Mouse (Mus musculus) hematopoietic stem cell, adult 5-6 weeks (primary cell): ENCODE measurements around the gene Aldh3a2. TPM values are rescaled to one million over a fixed set of nuclear protein-coding genes. Genes with fewer than 3 reads are reported as not detected.
A peak's percentile ranks its signal among the peaks of the same experiment; 100 is the strongest.

Experiments
- ATAC-seq, 2 experiments: fragments of 125-278 bp in 1 of 2; replicated peaks in 1 of 2; 2 replicates each; pipeline ENCODE4 v1.8.0; 2016 to 2017; ENCODE audit warnings: inconsistent platforms in 2 of 2, mild to moderate bottlenecking in 2 of 2, moderate number of reproducible peaks in 2 of 2, low read depth in 1 of 2, moderate TSS enrichment in 1 of 2; ENCODE audit not compliant: low FRiP score in 2 of 2, poor library complexity in 2 of 2, severe bottlenecking in 2 of 2, insufficient read depth in 1 of 2, low TSS enrichment in 1 of 2
- total RNA-seq: library from RNA; stranded (forward); fragments of 172-1452, 232-1000 nt; gene quantifications from 2 replicates; pipeline ENCODE4 v1.2.3, GENCODE M21; 2017

Aldh3a2 gene
- total RNA-seq, 1 experiment from 2014 or later: 42.3 TPM

DNA sequence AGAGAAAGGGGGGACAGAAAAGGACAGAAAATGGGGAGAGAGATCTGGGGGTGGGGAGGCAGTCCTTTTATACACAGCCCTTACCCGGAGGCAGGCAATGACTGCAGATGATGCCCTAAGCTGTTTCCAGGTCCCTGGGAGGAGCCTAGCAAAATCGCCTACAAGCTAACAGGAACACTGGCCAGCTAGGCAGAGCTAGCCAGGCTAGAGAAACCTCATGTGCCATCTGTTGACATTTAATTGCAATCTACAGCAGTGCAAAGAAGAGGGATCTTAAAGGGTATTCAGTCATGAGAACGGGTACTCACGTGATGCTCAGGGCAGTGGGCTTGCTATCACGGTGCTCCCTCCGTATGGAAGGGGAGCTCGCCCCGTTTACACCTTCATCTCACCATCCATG is 39.4 kb downstream of the Aldh3a2 start:
- no peak for ATAC-seq

DNA sequence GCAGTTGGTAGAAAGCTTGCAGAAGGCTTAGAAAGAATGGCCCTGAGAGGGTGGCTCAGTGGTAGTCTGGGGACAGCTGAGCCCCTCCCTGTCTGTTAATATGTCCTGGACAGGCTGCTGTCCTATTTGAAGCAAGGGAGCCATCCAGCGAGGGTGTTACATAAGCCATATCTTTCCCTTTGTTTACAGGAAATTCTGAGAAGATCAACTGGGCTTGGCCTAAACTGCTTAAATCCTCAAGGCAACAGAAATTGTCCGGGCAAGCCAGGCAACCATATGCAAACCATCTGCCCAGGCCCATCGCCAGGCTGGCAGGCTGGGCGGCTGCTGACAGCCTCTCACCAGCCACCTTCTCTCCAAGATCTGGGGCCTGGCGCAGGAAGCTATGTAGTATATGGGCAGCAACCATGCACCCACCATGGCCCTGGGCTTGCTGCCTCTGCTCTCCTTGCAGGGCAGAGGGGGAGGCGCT is 41.3 kb downstream of the Aldh3a2 start:
- no peak for ATAC-seq

GRCm38 (mm10) chr11:61225511-61225910 is 41.8 kb downstream of the Aldh3a2 start:
- no peak for ATAC-seq

- no peak for ATAC-seq
Observed at GRCm38 (mm10) chr11:61224907-61225306, 42.4 kb downstream of the Aldh3a2 start.

- ATAC-seq: no peak
Observed at GRCm38 (mm10) chr11:61224234-61224744, 43.0 kb downstream of the Aldh3a2 start.

GRCm38 (mm10) chr11:61222971-61223745 is 44.1 kb downstream of the Aldh3a2 start:
- no peak for ATAC-seq

GRCm38 (mm10) chr11:61222007-61222406 is 45.3 kb downstream of the Aldh3a2 start:
- no peak for ATAC-seq

GRCm38 (mm10) chr11:61220156-61220881 is 46.9 kb downstream of the Aldh3a2 start:
- ATAC-seq: no peak

GRCm38 (mm10) chr11:61215936-61216335 is 51.3 kb downstream of the Aldh3a2 start:
- no peak for ATAC-seq

DNA sequence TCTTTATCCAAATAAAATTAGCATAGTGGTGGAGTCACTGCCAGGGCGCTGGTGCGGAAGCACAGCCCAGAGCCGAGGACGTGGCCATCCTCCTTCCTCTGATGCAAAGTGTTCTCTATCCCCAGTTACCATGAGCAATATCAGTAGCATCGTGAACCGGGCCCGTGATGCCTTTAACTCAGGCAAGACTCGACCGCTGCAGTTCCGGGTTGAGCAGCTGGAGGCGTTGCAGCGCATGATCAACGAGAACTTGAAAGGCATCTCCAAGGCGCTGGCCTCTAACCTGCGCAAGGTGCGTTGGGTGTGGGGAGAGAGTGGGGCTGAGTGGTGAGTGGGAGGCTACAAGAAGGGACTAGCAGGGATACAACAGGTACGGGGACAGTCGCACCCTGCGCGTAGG is 55.2 kb downstream of the Aldh3a2 start:
- ATAC-seq: no peak

GRCm38 (mm10) chr11:61208316-61208715 is 58.9 kb downstream of the Aldh3a2 start:
- ATAC-seq: no peak

GRCm38 (mm10) chr11:61207487-61208246 is 59.6 kb downstream of the Aldh3a2 start, which contains the start of gene Aldh3a1:
Aldh3a1 (plus strand) TSS chr11:61207537.
- ATAC-seq: 0 out of 4 replicates have a peak, but pooled peaks of 1 of the 2 experiments have one; percentile 27

DNA sequence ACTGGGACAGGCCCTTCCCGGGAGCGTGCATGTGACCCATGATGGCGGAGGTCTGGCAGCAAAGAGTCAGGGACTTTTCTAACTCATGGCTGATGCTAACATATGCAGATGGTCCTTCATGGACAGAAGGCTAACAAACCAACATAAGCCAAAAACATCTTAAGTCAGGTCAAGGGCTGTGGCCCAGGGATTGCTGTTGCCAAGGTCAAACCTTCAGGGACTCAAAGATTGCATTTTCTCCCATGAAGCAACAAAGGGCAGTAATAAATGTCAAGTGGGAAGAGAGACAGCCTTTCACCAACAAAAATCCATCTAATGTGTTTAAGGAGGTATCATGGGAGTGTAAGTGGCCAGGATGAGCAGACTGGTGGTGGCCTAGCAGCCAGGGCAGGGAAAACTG is 61.1 kb downstream of the Aldh3a2 start:
- ATAC-seq: no peak

DNA sequence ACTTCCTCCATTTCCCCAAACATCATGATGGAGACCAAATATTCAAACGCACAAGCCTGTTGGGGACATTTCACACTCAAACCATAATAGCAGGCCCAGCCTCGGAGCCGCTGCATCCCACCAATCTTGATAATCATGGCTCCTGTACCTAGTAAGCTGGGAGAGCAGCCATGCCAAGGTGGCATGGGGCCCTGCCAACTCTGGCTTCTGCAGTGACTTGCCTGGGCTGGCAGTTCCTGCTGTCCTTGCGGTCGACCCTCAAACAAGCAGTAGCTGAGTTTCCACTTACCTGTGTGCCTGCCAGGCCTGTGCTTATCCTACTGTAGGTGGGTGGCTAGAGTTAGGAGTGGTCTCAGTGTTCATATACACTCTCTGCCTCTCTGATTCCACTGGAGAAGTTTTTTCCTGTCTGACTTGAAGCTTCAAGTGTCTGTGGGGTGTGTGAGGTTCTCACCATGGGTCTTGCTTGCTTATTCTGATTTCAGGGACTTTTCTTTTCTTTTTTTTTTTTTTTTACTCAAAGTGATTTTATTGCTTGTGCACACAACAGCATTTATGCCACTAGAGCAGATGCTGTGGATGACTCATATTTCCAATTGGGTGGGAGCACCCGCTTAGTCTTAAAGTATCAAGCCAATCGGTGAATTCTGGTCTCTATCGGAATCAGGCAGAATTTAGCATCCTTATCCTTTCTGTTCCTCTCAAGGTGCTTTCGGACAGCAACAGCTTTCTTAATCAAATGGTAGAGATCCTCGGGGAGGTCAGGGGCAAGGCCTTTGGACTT is 61.9 kb downstream of the Aldh3a2 start:
- no peak for ATAC-seq

- ATAC-seq: no peak
Observed at GRCm38 (mm10) chr11:61202810-61203209, 64.5 kb downstream of the Aldh3a2 start.

GRCm38 (mm10) chr11:61202186-61202585 is 65.1 kb downstream of the Aldh3a2 start:
- no peak for ATAC-seq
